Mouse (Mus musculus) layer of hippocampus, adult 9-10 months (tissue): ENCODE data around the gene Krtap24-1.

Source experiments
- DNase-seq: peaks from one replicate; pipeline ENCODE4 v3.0.0; 2022; ENCODE audit warnings: low spot score

Gene Krtap24-1

GRCm38 (mm10) chr16:88563045-88563913, 48.8 kb downstream of the Krtap24-1 start, which contains the start of gene Cldn8:
Cldn8 (minus strand) TSS chr16:88563183.
- no peak for DNase-seq

GRCm38 (mm10) chr16:88561617-88562164, 50.4 kb downstream of the Krtap24-1 start:
- DNase-seq, result no peak
